Mouse (Mus musculus) retina, embryonic 14.5 days (tissue): ENCODE results near the gene Akap8l.

Experiments used
- DNase-seq: peaks from one replicate; pipeline ENCODE4 v3.0.0-alpha.2; 2015; ENCODE audit warnings: low spot score

Akap8l gene

DNA sequence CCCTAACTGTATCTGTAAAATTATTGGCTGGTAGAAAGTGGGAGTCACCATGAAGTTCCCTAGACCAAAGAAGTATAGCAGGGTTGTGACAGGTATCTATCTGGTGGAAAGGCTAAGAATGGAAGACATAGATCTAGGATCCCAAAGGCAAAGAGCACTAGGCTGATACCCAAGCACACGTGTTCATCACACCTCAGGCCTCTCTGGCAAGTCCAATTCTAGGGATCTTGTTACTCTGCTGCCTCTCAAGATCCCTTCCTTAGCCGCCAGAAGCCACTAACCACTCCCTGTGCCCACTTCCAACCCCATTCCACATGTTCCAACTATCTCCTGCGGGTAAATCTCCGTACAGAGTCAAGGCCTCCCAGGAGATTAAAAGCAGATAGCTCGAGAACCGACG, 30.5 kb downstream of the Akap8l start:
- no peak for DNase-seq

DNA sequence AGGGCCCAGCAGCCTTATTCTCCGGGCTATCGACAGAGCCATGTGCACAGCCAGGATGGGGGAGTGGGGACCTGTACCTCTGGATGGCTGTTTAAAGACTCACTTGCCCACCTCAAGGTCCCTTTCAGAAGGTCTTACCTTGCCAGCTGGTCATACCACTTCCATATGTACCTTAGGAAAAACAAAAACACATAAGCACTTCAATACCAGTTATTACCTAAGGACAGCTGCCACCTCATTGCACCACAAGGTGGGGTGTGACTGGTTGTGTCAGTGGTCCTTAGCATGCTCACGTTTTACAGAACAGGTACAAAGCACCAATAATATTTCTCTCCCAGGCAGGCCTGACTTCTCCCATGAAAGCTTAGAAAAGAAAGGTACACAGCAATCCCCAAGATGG, 32.7 kb downstream of the Akap8l start:
- no peak for DNase-seq

DNA sequence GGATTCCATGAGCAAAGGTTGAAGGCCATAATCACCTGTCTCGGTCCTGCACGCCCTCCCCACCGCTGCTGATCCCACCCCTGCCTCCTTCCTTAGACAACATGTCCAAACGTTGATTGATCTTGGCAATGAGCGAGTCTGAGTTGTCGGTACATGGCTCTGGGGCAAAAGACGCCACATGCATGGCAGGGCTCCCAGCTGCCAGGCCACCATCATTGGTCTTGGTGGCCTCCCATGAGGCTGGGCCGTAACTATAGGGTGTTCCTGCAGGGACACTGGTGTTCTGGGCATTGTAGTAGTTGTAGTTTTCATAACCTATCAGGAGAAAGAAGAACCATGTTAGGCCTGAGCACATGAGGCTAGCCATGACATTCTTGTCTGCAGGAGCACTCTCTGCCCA, 33.4 kb downstream of the Akap8l start:
- no peak for DNase-seq

DNA sequence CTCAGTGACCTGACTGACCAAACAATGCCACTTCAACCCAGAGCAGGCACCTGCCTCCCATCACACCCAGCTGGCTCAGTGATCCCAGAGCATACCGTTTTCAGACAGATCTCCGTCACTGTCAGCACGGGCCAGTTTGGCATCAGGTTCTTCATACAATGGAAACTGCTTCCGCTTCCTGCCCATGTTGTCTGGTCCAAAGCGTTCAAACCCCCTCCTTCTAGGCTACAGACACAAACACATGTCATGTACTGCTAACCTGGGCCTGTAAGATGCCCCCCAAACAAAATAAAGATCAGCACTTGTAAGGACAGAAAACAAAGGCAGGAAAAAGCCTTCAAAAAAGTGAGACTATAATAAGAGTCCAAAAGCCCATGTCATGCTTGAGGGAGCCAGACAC, 34.8 kb downstream of the Akap8l start:
- no peak for DNase-seq

DNA sequence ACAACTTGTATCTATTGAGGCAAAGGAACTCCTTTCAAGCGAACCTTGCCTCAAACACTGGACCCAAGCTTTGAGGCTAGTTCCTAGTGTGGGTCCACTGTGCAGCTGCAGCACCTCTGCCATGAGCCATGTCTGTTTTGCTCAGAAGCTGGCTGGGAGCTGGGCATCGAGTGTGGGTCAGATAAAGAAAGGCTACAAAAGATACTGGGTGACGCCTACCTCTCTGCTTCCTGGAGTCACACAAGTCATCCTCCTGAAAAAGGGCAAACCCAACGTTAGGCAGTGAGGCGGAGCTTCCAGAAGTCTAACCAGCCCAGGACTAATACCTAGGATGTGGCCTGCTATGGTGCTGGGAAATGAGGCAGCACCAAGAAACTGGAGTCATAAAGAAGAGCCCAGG, 36.5 kb downstream of the Akap8l start:
- DNase-seq = no peak

DNA sequence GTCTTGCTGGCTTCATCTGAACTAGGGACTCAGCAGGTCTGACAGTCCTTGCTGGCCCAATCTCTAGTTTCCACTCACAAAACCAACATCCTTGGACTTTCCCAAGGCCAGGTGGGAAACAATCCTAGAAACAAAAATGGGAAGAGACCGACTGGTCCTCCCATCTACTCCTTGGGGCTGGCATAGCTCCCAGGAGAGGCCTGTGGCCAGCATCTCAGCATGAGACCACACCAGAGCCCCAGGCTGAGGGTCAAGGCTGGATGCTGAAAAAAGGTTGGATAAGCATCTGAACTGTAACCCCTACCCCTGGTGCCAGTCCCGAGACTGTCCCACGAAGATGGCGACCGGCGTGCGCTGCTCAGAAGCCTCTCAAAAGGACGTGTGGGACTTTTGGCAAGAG, 37.6 kb downstream of the Akap8l start:
- no peak for DNase-seq

DNA sequence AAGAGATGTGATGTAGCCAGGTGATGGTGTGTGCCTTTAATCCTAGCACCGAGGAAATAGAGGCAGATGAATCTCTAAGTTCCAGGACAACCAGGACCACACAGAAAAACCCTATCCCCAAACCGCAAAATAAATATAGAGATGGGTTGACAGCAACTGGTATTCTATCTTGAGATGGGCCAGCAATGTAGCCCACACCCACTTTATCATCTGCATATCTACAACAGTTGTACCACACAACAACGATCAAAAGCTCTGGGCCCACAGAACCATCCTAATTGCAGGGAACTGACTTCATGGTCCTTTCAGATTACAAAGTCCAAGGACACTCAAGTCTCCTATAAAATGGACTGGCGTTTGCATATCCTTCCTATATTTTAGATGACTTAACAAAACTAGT, 42.4 kb downstream of the Akap8l start:
- DNase-seq = no peak

DNA sequence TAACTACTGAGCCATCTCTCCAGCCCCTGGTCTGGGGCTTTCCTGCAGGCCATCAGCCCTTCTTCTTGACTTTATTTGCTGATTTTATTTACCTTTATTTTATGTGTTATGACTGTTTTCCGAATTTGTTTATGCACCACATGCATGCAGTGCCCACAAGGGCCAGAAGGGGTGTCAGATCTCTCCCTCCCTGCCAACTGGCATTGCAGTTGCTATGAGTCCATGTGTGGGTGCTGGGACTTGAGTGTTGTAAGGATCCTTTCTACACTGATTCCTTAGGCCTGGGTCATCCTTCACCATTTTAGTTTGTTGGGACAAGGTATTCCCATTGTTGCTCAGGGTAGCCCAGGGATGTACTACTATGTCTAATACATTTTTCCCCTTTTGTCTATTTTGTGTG, 52.3 kb downstream of the Akap8l start:
- DNase-seq = no peak

DNA sequence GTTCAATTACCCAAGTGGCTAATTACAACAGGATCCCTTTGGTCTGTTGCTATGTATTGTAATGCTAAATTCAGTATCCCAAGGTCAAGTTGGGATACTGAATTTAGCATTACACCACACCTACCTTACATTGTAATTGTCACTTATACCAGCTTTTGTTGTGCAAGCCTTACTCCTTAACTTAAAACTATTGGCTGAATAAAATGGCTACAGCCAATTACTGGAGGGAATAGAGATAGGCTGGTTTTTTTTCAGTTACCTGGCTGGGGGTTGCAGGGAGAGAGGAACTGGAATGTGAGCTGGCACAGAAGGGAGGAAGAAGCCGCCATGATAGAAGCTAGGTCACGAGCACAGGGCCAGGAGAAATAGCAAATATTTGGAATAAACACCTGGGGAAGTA, 54.5 kb downstream of the Akap8l start:
- no peak for DNase-seq

DNA sequence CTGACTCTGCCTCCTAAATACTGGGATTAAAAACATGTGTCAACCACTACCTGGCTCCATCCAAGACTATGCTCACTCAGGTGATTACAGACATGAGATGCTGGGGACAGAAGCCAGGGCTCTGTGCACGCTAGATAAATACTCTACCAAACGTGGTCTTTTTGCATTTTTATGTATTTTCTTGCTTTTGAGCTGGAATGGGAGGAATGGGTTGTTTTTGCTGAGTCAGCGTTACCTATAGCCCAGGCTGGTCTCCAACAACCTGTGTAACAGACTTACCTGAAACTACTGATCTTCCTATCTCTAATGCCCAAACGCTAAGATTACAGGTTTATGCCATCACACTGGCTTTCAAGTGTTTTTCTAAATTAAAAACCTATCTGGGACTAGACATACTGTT, 55.2 kb downstream of the Akap8l start:
- no peak for DNase-seq

DNA sequence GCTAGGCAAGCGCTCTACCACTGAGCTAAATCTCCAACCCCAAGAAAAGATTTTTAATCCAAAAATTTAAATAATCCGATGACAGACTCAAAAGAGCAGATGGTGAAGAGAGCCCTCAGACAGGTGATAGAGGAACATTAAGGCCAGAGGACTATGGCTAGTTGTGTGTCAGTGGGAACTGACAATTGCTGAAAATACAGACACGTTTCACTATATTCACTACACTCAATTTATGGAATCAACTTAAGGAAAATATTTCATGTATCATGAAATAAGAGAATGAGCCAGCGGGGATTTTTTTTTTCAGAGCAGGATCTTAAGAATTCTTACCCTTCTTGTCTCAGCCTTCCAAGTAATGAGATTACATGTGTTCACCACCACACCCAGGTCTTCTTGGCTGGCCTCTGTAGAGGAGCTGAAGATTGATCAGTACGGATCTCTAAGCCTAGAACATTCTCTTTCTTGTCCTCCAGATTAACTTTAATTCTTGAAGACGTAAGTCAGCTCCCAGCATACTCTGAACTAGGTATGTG, 65.2 kb downstream of the Akap8l start:
- DNase-seq = no peak

DNA sequence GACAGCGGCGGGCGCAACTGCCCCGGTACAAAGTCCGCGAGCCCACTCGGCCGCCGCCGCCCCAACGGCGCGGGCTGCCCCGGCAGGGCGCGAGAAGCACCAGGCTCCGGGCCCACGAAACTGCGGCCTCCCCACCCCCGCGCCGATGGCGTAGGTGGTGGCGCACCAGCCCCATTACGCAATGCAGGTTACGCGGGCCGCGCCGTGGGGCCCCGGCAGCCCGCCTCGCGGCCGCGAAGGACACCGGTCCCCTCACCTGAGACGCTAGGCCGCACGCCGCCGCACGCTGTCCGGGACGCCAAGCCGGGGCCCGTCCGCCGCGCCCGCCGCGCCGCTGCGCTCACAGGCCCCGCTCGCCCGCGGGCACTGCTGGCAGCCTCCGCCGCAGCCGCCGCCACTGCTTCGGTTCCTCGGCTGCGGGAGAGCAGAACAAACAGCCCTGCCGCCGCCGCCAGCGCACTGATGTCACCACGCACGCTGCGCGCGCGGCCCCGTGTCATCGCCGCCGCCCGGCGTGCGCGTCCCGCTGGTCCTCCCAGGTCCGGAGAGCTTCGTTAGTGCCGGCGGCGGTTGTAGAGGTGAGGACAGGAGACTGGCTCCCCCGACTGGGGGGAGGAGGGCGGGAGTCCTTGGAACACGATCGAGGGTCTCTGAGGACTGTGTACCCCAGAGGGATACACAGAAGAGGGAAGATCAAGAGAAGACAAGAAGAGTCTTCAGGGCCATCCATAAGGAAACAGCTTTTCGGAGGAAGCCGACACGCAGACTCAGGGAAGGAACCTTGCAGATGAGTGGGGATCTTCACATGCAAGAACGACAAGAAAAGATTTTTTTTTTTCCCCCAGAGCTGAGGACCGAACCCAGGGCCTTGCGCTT, 65.9 kb downstream of the Akap8l start, which contains the start of gene Brd4:
Brd4 (minus strand) TSS at position 461 of the 876 bp plus-strand sequence.
- peak; percentile 93 for DNase-seq

DNA sequence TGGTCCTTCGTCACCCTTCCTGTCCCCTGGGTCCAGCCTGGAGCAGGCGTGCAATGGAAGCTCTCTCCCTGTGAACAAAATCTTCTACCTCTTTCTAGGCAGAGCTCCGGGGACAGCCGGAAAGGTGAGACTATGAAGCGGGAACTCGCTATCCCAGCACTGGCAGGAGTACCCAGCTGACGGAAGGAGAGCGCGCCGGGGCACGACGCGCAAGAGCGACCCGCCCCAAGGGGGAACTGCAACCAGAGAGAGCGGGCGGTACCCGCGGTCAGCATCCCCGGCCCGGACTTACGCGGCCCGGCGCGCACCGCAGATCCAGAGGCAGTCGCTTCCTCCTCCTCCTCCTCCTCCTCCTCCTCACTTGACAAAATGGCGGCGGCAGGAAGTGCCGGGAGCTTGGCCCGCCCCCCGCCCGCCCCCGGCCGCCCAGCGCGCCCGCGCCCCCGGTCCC, 66.6 kb downstream of the Akap8l start:
- peak; percentile 66 for DNase-seq

DNA sequence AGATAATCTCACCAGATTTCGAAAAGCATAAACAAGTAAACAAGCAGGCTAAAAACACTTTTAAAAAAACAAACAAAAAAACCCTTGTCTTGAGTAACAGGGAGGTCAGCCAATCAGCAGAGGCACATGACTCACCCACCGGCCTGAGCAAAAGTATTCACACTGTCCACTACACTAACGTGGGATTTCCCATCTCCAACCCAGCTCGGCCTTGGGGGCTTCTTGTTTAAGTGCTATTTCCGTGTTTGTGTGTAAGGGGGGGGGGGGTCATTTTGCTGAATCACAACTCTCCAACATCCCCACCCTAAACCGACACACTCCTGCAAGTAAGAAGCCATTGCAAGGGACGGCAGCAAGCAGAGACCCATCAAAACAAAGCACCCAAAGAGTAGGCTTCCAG, 67.1 kb downstream of the Akap8l start:
- peak; percentile 24 for DNase-seq

DNA sequence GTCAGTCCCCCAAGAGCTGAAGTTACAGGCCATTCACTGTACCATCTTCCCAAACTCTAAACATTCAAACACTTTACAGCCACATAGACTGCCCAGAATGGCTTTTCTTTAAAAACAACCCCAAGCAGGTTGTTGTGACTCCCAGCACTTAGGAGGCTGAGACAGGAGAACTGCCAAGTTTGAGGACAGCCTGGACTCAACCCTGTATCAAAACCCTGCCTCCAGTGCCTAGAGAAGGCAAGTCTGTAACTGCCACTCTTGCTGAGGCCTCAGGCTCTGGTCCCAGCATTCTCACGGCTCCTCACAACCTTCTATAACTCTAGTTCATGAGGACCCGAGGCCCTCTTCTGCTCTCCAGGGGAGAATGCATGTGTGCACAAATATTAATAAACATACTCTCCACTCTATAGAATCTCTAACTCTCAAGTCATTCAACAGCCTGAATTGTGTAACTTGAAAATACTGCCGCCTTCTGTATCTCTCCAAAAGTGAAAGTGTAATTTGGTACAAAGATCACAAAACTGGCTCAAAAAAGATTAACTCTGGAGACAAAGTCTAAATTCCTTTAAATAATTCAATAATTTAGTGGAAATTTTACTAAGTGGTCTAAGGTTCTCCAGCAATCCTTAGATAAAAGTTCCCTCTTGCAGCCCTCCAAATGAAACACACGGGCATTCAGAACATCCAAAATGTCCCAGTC, 68.6 kb downstream of the Akap8l start:
- no peak for DNase-seq

DNA sequence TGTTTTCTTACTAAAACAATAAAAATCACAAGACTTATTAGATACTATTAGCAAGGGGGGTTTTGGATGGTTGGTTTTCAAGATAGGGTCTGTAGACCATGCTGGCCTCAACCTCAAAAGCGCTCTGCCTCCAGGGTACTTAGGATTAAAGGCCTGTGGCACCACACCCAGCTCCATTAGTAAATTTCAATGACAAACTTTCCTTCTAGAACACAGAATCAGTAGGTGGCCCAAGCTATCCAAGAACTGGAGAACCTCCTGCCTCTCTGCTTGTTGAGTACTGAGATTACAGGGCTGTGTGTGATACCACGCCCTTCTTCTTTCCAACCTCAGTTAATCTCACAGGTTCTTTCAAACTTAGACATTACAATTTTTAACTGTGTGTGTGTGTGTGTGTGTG, 69.3 kb downstream of the Akap8l start:
- no peak for DNase-seq

DNA sequence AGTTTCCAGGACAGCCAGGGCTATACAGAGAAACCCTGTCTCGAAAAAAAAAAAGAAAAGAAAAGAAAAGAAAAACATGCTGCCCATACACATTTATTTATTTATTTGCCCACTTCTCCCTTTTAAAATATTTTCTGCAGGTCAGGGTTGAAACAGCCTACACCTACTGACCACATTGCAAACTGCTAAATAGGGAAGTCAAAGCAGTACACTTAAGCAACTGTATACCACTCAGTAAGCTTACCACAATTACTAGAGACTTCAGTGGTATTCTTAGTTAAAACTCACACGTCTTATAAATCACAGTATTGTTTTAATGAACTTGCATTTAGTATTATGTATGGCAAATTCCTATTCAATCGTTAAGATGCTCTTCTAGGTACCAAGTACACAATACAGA, 69.8 kb downstream of the Akap8l start:
- no peak for DNase-seq

DNA sequence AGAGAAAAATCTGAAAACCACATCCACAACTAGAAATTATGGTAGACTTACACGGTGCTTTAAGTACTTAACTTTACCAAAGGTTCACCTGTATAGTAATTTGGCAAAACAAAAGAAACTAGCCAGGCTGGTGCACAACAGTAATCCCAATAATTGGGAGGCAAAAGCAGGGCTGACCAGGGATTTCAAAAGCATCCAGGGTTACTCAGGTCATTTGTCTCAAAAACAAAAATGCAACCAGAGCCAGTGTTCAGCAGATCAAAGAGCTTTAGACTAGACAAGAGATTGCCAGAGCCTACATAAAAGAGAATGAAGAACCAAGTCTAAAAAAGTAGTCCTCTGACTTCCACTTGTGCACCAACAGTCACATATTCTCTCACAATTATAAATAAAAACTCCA, 73.2 kb downstream of the Akap8l start:
- no peak for DNase-seq

DNA sequence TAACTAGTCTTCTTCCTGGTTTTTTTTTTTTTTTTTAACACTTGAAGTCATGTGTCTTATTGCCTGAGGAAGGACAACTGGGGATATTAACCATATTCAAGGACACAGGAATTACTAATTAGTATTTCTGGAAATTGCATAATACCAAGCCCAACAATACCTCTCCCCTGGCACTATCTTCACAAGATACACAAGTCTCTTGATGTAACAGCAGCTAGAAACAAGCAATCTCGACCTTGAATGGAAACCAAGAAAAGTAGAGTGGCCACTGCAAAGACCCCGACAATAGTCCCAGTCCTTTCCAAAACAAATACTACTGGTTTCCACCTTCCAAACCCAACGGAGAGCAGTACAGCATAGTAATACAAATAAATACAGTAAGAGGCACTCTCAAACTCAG, 74.8 kb downstream of the Akap8l start:
- no peak for DNase-seq
